Comparison of ENCODE assay signal across 8 mouse cellular contexts in the genomic region with DNA sequence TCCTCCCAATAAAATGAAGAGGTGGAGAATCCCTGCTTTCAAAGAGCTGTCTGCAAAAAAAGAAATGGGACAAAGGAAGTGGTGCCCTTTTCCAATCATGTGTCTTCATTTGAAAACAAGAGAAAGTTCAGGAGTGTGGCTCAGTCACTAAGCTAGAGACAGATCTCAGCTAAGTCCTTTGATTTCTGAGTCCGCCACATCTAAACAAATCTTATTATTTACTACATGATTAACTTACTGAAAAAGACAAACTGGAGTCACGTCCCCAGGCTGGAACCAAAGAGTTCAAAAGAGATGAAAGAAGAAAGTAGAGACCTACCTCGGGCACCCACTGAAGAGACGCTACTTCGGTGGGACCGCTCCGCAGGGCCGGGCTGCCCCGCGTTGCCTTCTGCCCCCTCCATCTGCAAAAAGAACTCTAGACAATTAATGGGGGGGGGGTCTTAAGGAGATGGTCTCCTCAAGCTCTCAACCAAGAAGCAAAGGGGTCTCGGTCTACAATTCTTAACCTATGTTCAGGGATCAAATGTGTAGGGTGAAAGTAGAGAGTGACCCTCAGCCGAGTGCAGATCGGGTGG. TPM values are rescaled to one million over a fixed set of nuclear protein-coding genes. Genes with fewer than 3 reads are reported as not detected.
DNase-seq lines count a peak whose midpoint lies in the region; ATAC-seq and TF ChIP-seq lines count a peak whose summit lies in the region.

No protein-coding gene starts in this region.

- no peaks in the 10 kb centered on the region for H3K27me3 ChIP-seq in heart, embryonic 13.5 days (replicated peaks)
- H3K27me3 ChIP-seq in hindbrain, embryonic 10.5 days (ENCODE audit: insufficient read depth, poor library complexity, severe bottlenecking) = no peaks in the 10 kb centered on the region; the same call in 1 of the 2 replicates
- no peaks in the 10 kb centered on the region for H3K27me3 ChIP-seq in midbrain, embryonic 11.5 days (ENCODE audit: control insufficient read depth, insufficient read depth, low read length)

- H3K36me3 ChIP-seq in heart, embryonic 13.5 days = peaks cover 28% of the 10 kb centered on the region
- peaks cover 20% of the 10 kb centered on the region; the same call in 1 of the 2 replicates for H3K36me3 ChIP-seq in ES-E14 (ENCODE audit: control insufficient read depth, insufficient read depth, low read length, poor library complexity, severe bottlenecking)
- peaks cover 29% of the 10 kb centered on the region for H3K36me3 ChIP-seq in hindbrain, embryonic 10.5 days
- H3K36me3 ChIP-seq in midbrain, embryonic 11.5 days (ENCODE audit: control insufficient read depth, insufficient read depth, low read length) = peaks cover 3% of the 10 kb centered on the region; the same call in 1 of the 2 replicates

- no peaks in the 10 kb centered on the region for H3K9me3 ChIP-seq in heart, embryonic 13.5 days
- H3K9me3 ChIP-seq in ES-E14 (ENCODE audit: control insufficient read depth, insufficient read depth, low read depth, low read length) = no peaks in the 10 kb centered on the region
- no peaks in the 10 kb centered on the region for H3K9me3 ChIP-seq in hindbrain, embryonic 10.5 days
- no peaks in the 10 kb centered on the region for H3K9me3 ChIP-seq in midbrain, embryonic 11.5 days (ENCODE audit: control insufficient read depth, low read length)

- H3K9ac ChIP-seq in heart, embryonic 13.5 days = peak overlapping the region; percentile 94
- peak overlapping the region; percentile 82 for H3K9ac ChIP-seq in ES-E14 (ENCODE audit: insufficient read depth, low read depth, low read length, poor library complexity, severe bottlenecking)
- H3K9ac ChIP-seq in midbrain, embryonic 11.5 days (ENCODE audit: low read length) = peak overlapping the region; percentile 86

- no peak for ATAC-seq in heart, embryonic 13.5 days (ENCODE audit: extremely low read depth, insufficient number of reproducible peaks, low FRiP score, low TSS enrichment)
- no peak for ATAC-seq in midbrain, embryonic 11.5 days (ENCODE audit: low FRiP score)

- H3K4me3 ChIP-seq in heart, embryonic 13.5 days = peak overlapping the region; percentile 89
- H3K4me3 ChIP-seq in ES-E14 (ENCODE audit: insufficient read depth in 1 of 2, low read depth in 1 of 2, low read length in 2 of 2, poor library complexity in 1 of 2, severe bottlenecking in 1 of 2) = peak overlapping the region; percentile 85 to 88
- H3K4me3 ChIP-seq in hindbrain, embryonic 10.5 days = peak overlapping the region; percentile 92
- peak overlapping the region; percentile 84 for H3K4me3 ChIP-seq in midbrain, embryonic 11.5 days (ENCODE audit: low read depth, low read length)

- DNase-seq in heart, adult 9 months (ENCODE audit: low spot score in 2 of 2) = no peak
- no peak for DNase-seq in ES-E14 (ENCODE audit: low read depth, low spot score)
- DNase-seq in hindbrain, embryonic 10.5 days (ENCODE audit: low spot score) = no peak
- no peak for DNase-seq in midbrain, embryonic 11.5 days (ENCODE audit: low spot score, missing footprints)
- no peak for DNase-seq in right cerebral cortex, adult 18-20 months
- no peak for DNase-seq in cerebellum, adult 9-11 months
- no peak for DNase-seq in right cerebral cortex, postnatal 14 days

- H3K27ac ChIP-seq in heart, embryonic 13.5 days (replicated peaks) = peak overlapping the region; percentile 61; the same call in 1 of the 2 replicates
- H3K27ac ChIP-seq in ES-E14 (ENCODE audit: insufficient read depth, low read depth, low read length, poor library complexity, severe bottlenecking) = no peak overlapping the region
- H3K27ac ChIP-seq in hindbrain, embryonic 10.5 days = peak overlapping the region; percentile 93
- no peak overlapping the region; the same call in 1 of the 2 replicates for H3K27ac ChIP-seq in midbrain, embryonic 11.5 days (ENCODE audit: low read depth, low read length)

- H3K4me2 ChIP-seq in heart, embryonic 13.5 days = peak overlapping the region; percentile 93
- peak overlapping the region; percentile 89 for H3K4me2 ChIP-seq in midbrain, embryonic 11.5 days

- peaks cover 63% of the 10 kb centered on the region for H3K4me1 ChIP-seq in heart, embryonic 13.5 days
- peaks cover 2 to 17% of the 10 kb centered on the region in 2 experiments; a peak in 2 of 4 replicates for H3K4me1 ChIP-seq in ES-E14 (ENCODE audit: control insufficient read depth in 2 of 2, insufficient read depth in 2 of 2, low read length in 2 of 2, poor library complexity in 1 of 2)
- H3K4me1 ChIP-seq in hindbrain, embryonic 10.5 days (replicated peaks) = peaks cover 70% of the 10 kb centered on the region
- H3K4me1 ChIP-seq in midbrain, embryonic 11.5 days (ENCODE audit: control insufficient read depth, insufficient read depth, low read length) = peaks cover 19% of the 10 kb centered on the region

- WGBS in heart, embryonic 13.5 days = 9% methylated on average over 13 of the region's 13 CpGs
- WGBS in hindbrain, embryonic 10.5 days = 17% methylated on average over 13 of the region's 13 CpGs
- 12% methylated on average over 13 of the region's 13 CpGs for WGBS in midbrain, embryonic 11.5 days

- in situ Hi-C loops in ES-E14 (cut with MboI; ENCODE audit: low sequenced_read_pairs in 2 of 2, unreplicated experiment in 2 of 2) = no loop called here

TF ChIP-seq in ES-E14, 5 proteins besides CTCF, POLR2A, EP300 and RAD21:
- TF ChIP-seq MAFK (IDR thresholded peaks at IDR 0.05; ENCODE audit: insufficient read depth, low read depth, low read length) (no peak), CHD2 (IDR thresholded peaks at IDR 0.05; ENCODE audit: low read depth, low read length) (no peak), HCFC1 (IDR thresholded peaks at IDR 0.05; ENCODE audit: borderline replicate concordance, insufficient read depth, low read length) (no peak), ZNF384 (IDR thresholded peaks at IDR 0.05; ENCODE audit: low read depth, low read length) (no peak), ZC3H11A (IDR thresholded peaks at IDR 0.05; ENCODE audit: borderline replicate concordance, low read depth, low read length) (no peak)
TF ChIP-seq in ES-E14: peak in this region for 0.

RNA-seq across cellular contexts. Expression of a gene that starts 0.6 kb away (rescaled TPM):
- 27.4 and 29.0 TPM in 2 replicates for polyA plus RNA-seq in heart, embryonic 13.5 days (2015; fragmentation: Nextera tagmentation; extraction: Ambion mirVana)
- 33.4 and 35.7 TPM in 2 replicates for total RNA-seq in ES-E14 (2012; rRNA removed)
- 37.2 and 37.8 TPM in 2 replicates for polyA plus RNA-seq in hindbrain, embryonic 10.5 days (2016; fragmentation: Nextera tagmentation; extraction: Ambion mirVana)
- 11.5 and 14.0 TPM in 2 replicates for polyA plus RNA-seq in midbrain, embryonic 11.5 days (2014; fragmentation: Nextera tagmentation; extraction: Ambion mirVana)

RNA-seq across cellular contexts. Expression of a gene that starts 3.1 kb away (rescaled TPM):
- 3.7 and 4.2 TPM in 2 replicates for polyA plus RNA-seq in heart, embryonic 13.5 days (2015; fragmentation: Nextera tagmentation; extraction: Ambion mirVana)
- total RNA-seq in ES-E14 (2012; rRNA removed) = 1.2 and 1.9 TPM in 2 replicates
- polyA plus RNA-seq in hindbrain, embryonic 10.5 days (2016; fragmentation: Nextera tagmentation; extraction: Ambion mirVana) = 2.8 TPM in 2 replicates
- 1.1 and 1.8 TPM in 2 replicates for polyA plus RNA-seq in midbrain, embryonic 11.5 days (2014; fragmentation: Nextera tagmentation; extraction: Ambion mirVana)

RNA-seq across cellular contexts. Expression of a gene that starts 19.5 kb away (rescaled TPM):
- polyA plus RNA-seq in heart, embryonic 13.5 days (2015; fragmentation: Nextera tagmentation; extraction: Ambion mirVana) = 1.9 and 2.0 TPM in 2 replicates
- 2.1 and 2.2 TPM in 2 replicates for total RNA-seq in ES-E14 (2012; rRNA removed)
- 9.9 and 11.3 TPM in 2 replicates for polyA plus RNA-seq in hindbrain, embryonic 10.5 days (2016; fragmentation: Nextera tagmentation; extraction: Ambion mirVana)
- 7.3 and 8.3 TPM in 2 replicates for polyA plus RNA-seq in midbrain, embryonic 11.5 days (2014; fragmentation: Nextera tagmentation; extraction: Ambion mirVana)

RNA-seq across cellular contexts. Expression of a gene that starts 38.3 kb away (rescaled TPM):
- 98.1 and 104 TPM in 2 replicates for polyA plus RNA-seq in heart, embryonic 13.5 days (2015; fragmentation: Nextera tagmentation; extraction: Ambion mirVana)
- 37.9 and 39.5 TPM in 2 replicates for total RNA-seq in ES-E14 (2012; rRNA removed)
- polyA plus RNA-seq in hindbrain, embryonic 10.5 days (2016; fragmentation: Nextera tagmentation; extraction: Ambion mirVana) = 225 TPM in 2 replicates
- 200 and 203 TPM in 2 replicates for polyA plus RNA-seq in midbrain, embryonic 11.5 days (2014; fragmentation: Nextera tagmentation; extraction: Ambion mirVana)

RNA-seq across cellular contexts. Expression of a gene that starts 50.1 kb away (rescaled TPM):
- 8.9 and 9.3 TPM in 2 replicates for polyA plus RNA-seq in heart, embryonic 13.5 days (2015; fragmentation: Nextera tagmentation; extraction: Ambion mirVana)
- total RNA-seq in ES-E14 (2012; rRNA removed) = 0.42 and 0.76 TPM in 2 replicates
- polyA plus RNA-seq in hindbrain, embryonic 10.5 days (2016; fragmentation: Nextera tagmentation; extraction: Ambion mirVana) = 2.0 and 2.9 TPM in 2 replicates
- 2.2 and 2.5 TPM in 2 replicates for polyA plus RNA-seq in midbrain, embryonic 11.5 days (2014; fragmentation: Nextera tagmentation; extraction: Ambion mirVana)

Comparison
In these comparisons a context has a peak if more than half of its experiments do, and no peak if none do; other contexts are left out.
1. H3K27ac ChIP-seq: peak in heart, embryonic 13.5 days (single experiment) and hindbrain, embryonic 10.5 days (single experiment); none in ES-E14 (single experiment) and midbrain, embryonic 11.5 days (single experiment).
2. Peak in every context shown above with its lines, with median percentiles within 50 percentile points of each other: H3K4me3 ChIP-seq and H3K9ac ChIP-seq.